Mouse (Mus musculus) limb, embryonic 11.5 days (tissue): ENCODE data around the gene Uba7. TPM values are rescaled to one million over a fixed set of nuclear protein-coding genes. Genes with fewer than 3 reads are reported as not detected.

ENCODE experiments used
- ATAC-seq: fragments of 200-750 bp; cut with Nextera tagmentation; 2 replicates; pipeline ENCODE4 v1.8.0; 2017; ENCODE audit warnings: low read depth; ENCODE audit not compliant: insufficient number of reproducible peaks, low FRiP score, low TSS enrichment
- DNase-seq: peaks from one replicate; pipeline ENCODE4 v3.0.0-alpha.2; 2015; ENCODE audit warnings: low spot score
- H3K27ac ChIP-seq: fragments of 300-500 bp; sonication (generic); replicated peaks from 2 replicates; pipeline ENCODE4 v1.5.1; 2014; ENCODE audit warnings: low read depth, mild to moderate bottlenecking, low read length
- H3K27me3 ChIP-seq: fragments of 300-500 bp; sonication (generic); 2 replicates; pipeline ENCODE4 v1.6.1; 2014; ENCODE audit warnings: mild to moderate bottlenecking, low read length, mixed read lengths; ENCODE audit not compliant: control insufficient read depth, insufficient read depth
- H3K36me3 ChIP-seq: fragments of 300-500 bp; sonication (generic); 2 replicates; pipeline ENCODE4 v1.6.1; 2014; ENCODE audit warnings: mild to moderate bottlenecking, low read length, moderate library complexity, mixed read lengths; ENCODE audit not compliant: control insufficient read depth, insufficient read depth
- H3K4me1 ChIP-seq: fragments of 300-500 bp; sonication (generic); 2 replicates; pipeline ENCODE4 v1.6.1; 2014; ENCODE audit warnings: low read length, mixed read lengths; ENCODE audit not compliant: control insufficient read depth, insufficient read depth
- H3K4me2 ChIP-seq: fragments of 300-500 bp; sonication (generic); 2 replicates; pipeline ENCODE4 v1.6.1; 2014; ENCODE audit warnings: low read depth, mild to moderate bottlenecking, moderate library complexity; ENCODE audit not compliant: severe bottlenecking
- H3K4me3 ChIP-seq: fragments of 300-500 bp; sonication (generic); 2 replicates; pipeline ENCODE4 v1.5.1; 2014; ENCODE audit warnings: low read depth, low read length
- H3K9ac ChIP-seq: fragments of 300-500 bp; sonication (generic); 2 replicates; pipeline ENCODE4 v1.6.1; 2014; ENCODE audit warnings: mild to moderate bottlenecking, low read length
- H3K9me3 ChIP-seq: fragments of 300-500 bp; sonication (generic); 2 replicates; pipeline ENCODE4 v1.6.1; 2016; ENCODE audit warnings: low read length; ENCODE audit not compliant: control insufficient read depth
- WGBS: fragments of 180-500 bp; shearing (Covaris S2); extraction: QIAGEN DNeasy Blood & Tissue Kit; methylation state at CpG from one replicate; pipeline ENCODE4 v1.1.7; 2014; 5-methylcytosine and 5-hydroxymethylcytosine counted together
- polyA plus RNA-seq: library from polyadenylated mRNA; unstranded; fragments of >200 nt; fragmentation: Nextera tagmentation; extraction: Ambion mirVana; gene quantifications from 2 replicates; pipeline ENCODE4 v1.2.1, GENCODE M21; 2014

Gene Uba7
- polyA plus RNA-seq, 1 experiment from 2014 or later: 23.4 TPM

GRCm38 (mm10) chr9:107992197-107992596, 16.9 kb downstream of the Uba7 start, which contains the start of gene Cdhr4:
Gene Cdhr4, plus strand, starts transcription at chr9:107992497.
- Histone ChIP-seq H3K9me3 (no peaks in the 10 kb centered on the region), H3K4me2 (no peak within 1 kb of the TSS), H3K27ac (0 out of 2 replicates have a peak within 1 kb of the TSS, but pooled peaks have one; percentile 21), H3K4me1 (peaks cover 3% of the 10 kb centered on the region; the same call in 1 of the 2 replicates), H3K36me3 (no peaks in the 10 kb centered on the region), H3K9ac (0 out of 2 replicates have a peak within 1 kb of the TSS, but pooled peaks have one; percentile 7), H3K4me3 (no peak within 1 kb of the TSS), H3K27me3 (no peaks in the 10 kb centered on the region)
- DNase-seq (no peak), ATAC-seq (no peak)
- WGBS: 63% methylated on average over 2 of the region's 2 CpGs

GRCm38 (mm10) chr9:107993013-107993412, 17.7 kb downstream of the Uba7 start:
- ATAC-seq: no peak
- DNase-seq: no peak
- Histone ChIP-seq H3K9me3 (no peaks in the 10 kb centered on the region), H3K4me2 (no peak overlapping the region), H3K4me3 (no peak overlapping the region), H3K27me3 (no peaks in the 10 kb centered on the region), H3K36me3 (no peaks in the 10 kb centered on the region), H3K4me1 (0 out of 2 replicates have a peak, but pooled peaks cover under 1% of the 10 kb centered on the region), H3K27ac (no peak overlapping the region), H3K9ac (no peak overlapping the region)
- 83% methylated on average over 11 of the region's 11 CpGs for WGBS

GRCm38 (mm10) chr9:107994464-107994863, 19.2 kb downstream of the Uba7 start:
- no peak for ATAC-seq
- Histone ChIP-seq H3K27ac (no peak overlapping the region), H3K4me1 (no peaks in the 10 kb centered on the region), H3K4me3 (no peak overlapping the region), H3K4me2 (no peak overlapping the region), H3K9ac (no peak overlapping the region), H3K9me3 (no peaks in the 10 kb centered on the region), H3K27me3 (no peaks in the 10 kb centered on the region), H3K36me3 (no peaks in the 10 kb centered on the region)
- WGBS: 59% methylated on average over 2 of the region's 2 CpGs
- no peak for DNase-seq

- DNase-seq: no peak
- 93% methylated on average over 21 of the region's 21 CpGs for WGBS
Measured at GRCm38 (mm10) chr9:107995513-107995912, 20.2 kb downstream of the Uba7 start.

DNA sequence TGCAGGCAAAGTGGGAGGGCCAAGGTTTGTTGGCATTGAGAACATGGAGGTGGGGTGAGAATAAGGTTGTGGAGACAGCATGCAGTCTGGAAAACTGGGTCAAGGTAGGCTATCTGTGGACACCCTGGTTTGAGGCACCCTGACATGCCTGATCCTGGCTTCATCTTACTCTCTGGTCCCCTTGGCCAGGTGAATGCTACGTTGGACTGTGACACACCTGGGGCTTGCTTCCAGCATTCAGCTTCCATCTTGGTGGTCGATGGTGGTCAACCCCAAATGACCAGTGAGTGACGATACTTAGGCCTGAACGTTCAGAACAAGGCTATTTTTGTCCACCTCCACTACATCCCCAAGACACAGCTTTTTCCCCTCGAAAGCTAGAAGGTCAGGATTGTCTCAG, 20.7 kb downstream of the Uba7 start, which contains the start of gene Gm20662:
Gm20662 (plus strand) TSS at position 301 of the 400 bp plus-strand sequence.
- 89% methylated on average over 5 of the region's 5 CpGs for WGBS
- Histone ChIP-seq H3K4me1 (no peaks in the 10 kb centered on the region), H3K9ac (no peak within 1 kb of the TSS), H3K36me3 (no peaks in the 10 kb centered on the region), H3K4me3 (no peak within 1 kb of the TSS), H3K27ac (no peak within 1 kb of the TSS), H3K27me3 (no peaks in the 10 kb centered on the region), H3K4me2 (no peak within 1 kb of the TSS), H3K9me3 (no peaks in the 10 kb centered on the region)
- no peak for DNase-seq
- no peak for ATAC-seq

More at GRCm38 (mm10) chr9:107995513-107995912, 20.2 kb downstream of the Uba7 start:
- no peak for ATAC-seq
- Histone ChIP-seq H3K4me3 (no peak overlapping the region), H3K9me3 (no peaks in the 10 kb centered on the region), H3K27ac (no peak overlapping the region), H3K4me1 (no peaks in the 10 kb centered on the region), H3K9ac (no peak overlapping the region), H3K27me3 (no peaks in the 10 kb centered on the region), H3K4me2 (no peak overlapping the region), H3K36me3 (no peaks in the 10 kb centered on the region)

DNA sequence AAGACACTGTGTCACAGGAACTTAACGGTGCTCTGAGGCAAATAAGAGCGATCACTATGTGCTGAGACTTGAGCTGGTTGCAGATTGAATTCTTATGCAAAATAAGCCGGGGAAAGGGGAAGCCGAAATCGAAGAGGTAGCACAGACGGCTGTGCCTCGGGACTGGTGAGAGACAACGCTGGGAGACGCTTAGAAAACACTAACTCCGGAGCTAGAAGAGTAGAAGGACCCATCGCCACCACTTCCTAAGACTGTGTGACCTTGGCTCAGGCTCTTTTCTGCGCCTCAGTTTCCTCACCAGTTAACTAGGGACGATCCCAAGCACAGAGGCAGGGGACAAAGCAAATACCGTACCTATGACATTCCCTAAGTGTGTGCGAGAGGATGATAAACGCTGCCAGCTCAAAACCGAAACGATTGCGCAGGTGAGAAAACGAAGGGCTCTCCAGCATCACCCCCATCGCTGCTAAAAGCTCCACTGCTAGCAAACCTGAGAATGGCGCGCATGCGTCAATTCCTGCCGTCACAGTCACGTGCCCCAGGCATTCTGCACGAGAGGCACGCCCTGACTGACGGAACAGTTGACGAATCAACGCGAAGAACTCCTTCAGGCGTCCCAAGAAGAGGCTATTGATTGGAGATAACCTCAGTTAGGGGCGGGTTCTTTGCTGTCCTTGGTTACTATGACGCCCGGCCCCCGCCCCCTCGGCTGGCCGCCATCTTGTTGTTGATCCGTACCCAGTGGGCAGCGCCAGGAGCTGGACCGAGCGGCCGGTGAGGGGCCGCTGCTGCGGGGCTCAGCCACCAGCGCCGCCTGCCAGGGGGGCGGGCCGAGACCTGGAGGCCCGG, 26.8 kb downstream of the Uba7 start, which contains the start of gene Ip6k1:
Ip6k1 (plus strand) TSS at position 580 of the 849 bp plus-strand sequence.
- Histone ChIP-seq H3K4me1 (peaks cover 7% of the 10 kb centered on the region; the same call in 1 of the 2 replicates), H3K27me3 (no peaks in the 10 kb centered on the region), H3K4me3 (peak within 1 kb of the TSS; percentile 93), H3K27ac (peak within 1 kb of the TSS; percentile 32; the same call in 1 of the 2 replicates), H3K4me2 (peak within 1 kb of the TSS; percentile 59), H3K36me3 (no peaks in the 10 kb centered on the region), H3K9ac (peak within 1 kb of the TSS; percentile 85), H3K9me3 (no peaks in the 10 kb centered on the region)
- peak; percentile 99 for ATAC-seq
- WGBS: under 1% methylated on average over 48 of the region's 51 CpGs
- DNase-seq: peak; percentile 100

DNA sequence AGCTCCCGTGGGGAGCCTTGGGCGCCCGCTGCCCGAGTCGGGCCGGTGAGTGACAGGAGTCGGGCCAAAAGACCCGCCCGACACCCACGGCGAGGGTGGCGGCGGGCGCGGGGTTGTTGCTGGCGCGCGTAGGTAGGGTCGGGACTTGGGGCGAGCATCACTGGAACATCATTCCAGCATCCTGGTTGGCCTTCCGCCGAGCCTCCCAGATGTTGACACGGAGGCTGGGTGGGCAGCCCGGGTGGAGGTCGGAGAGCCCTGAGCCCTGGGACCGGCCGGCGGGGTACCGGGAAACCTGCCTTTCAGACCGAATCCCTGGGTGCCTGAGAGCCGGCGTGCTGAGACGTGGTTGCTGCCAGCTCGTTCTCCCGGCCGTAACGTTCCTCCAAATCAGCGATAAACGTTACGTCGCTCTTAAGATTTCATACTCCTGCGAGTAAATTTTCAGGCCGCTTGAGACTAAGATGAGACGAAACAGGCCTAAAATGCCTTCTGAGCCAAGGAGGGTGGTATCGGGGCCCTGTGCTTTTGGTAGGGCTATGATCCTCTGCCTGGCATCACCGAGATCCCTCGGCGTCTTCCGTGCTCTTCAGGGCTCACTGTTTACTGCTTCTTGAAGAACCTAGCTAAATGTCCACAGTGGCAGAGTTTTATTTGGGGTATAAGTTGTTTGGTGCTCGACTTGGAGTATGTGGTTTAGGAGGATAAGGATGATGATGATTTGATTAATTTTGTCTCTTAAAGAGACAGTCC, 27.6 kb downstream of the Uba7 start:
- ATAC-seq: no peak

DNA sequence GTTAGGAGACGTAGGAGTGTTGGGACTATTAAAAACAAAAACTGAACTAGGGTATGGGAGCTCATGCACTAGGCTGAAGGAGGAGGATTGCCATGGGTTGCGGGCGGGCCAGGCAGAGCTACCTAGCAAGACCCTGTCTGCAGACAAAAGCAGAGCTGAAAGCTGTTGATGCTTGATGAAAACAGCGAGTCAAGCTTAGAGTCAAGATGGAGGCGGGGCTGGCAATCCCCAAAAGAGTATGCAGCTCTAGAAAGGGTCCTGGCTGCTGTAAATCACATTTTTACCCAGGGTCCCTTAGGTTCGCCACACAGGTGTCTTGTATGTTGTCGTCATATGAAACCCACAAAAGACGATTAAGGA, 28.2 kb downstream of the Uba7 start:
- no peak for ATAC-seq
- Histone ChIP-seq H3K4me2 (peak overlapping the region; percentile 55), H3K9me3 (no peaks in the 10 kb centered on the region), H3K27ac (0 out of 2 replicates have a peak overlapping the region, but pooled peaks have one; percentile 32), H3K4me1 (peaks cover 7% of the 10 kb centered on the region; the same call in 1 of the 2 replicates), H3K4me3 (peak overlapping the region; percentile 93), H3K9ac (peak overlapping the region; percentile 85), H3K36me3 (no peaks in the 10 kb centered on the region), H3K27me3 (no peaks in the 10 kb centered on the region)
- 22% methylated on average over 8 of the region's 8 CpGs for WGBS
- no peak for DNase-seq

More for the DNA sequence above, 27.6 kb downstream of the Uba7 start:
- Histone ChIP-seq H3K9ac (peak overlapping the region; percentile 85), H3K4me3 (peak overlapping the region; percentile 93), H3K4me1 (peaks cover 7% of the 10 kb centered on the region; the same call in 1 of the 2 replicates), H3K36me3 (no peaks in the 10 kb centered on the region), H3K4me2 (peak overlapping the region; percentile 55), H3K27me3 (no peaks in the 10 kb centered on the region), H3K27ac (peak overlapping the region; percentile 32; the same call in 1 of the 2 replicates), H3K9me3 (no peaks in the 10 kb centered on the region)
- no peak for DNase-seq
- WGBS: under 1% methylated on average over 48 of the region's 50 CpGs
